Mouse (Mus musculus) MEL (cell line): ENCODE data around the gene Atf5. TPM values are rescaled to one million over a fixed set of nuclear protein-coding genes. Genes with fewer than 3 reads are reported as not detected.

Experiments used
- DNase-seq: peaks from one replicate; pipeline ENCODE4 v3.0.0; 2011; ENCODE audit warnings: low read depth, low spot score
- H3K27ac ChIP-seq: 2 replicates; pipeline ENCODE4 v1.5.1; 2012; ENCODE audit warnings: low read depth, mild to moderate bottlenecking, control low read depth, low read length, moderate library complexity; ENCODE audit not compliant: control insufficient read depth
- H3K27me3 ChIP-seq, 2 experiments: fragments of 150-350 bp in 1 of 2; sonication (generic) in 1 of 2; 2 replicates each; pipeline ENCODE4 v1.6.1; 2012; ENCODE audit warnings: low read length in 2 of 2, mild to moderate bottlenecking in 2 of 2, improper control_type of control experiment in 1 of 2, moderate library complexity in 1 of 2; ENCODE audit not compliant: insufficient read depth in 2 of 2, control insufficient read depth in 1 of 2
- H3K36me3 ChIP-seq, 2 experiments: 2 replicates each; pipeline ENCODE4 v1.6.1; 2012 to 2014; ENCODE audit warnings: low read length in 2 of 2, improper control_type of control experiment in 1 of 2, inconsistent platforms in 1 of 2, mild to moderate bottlenecking in 1 of 2; ENCODE audit not compliant: insufficient read depth in 2 of 2, control insufficient read depth in 1 of 2
- H3K4me1 ChIP-seq, 2 experiments: fragments of 150-350 bp in 1 of 2; sonication (generic) in 1 of 2; 2 replicates each; pipeline ENCODE4 v1.6.1; 2012; ENCODE audit warnings: low read length in 2 of 2, improper control_type of control experiment in 1 of 2, mild to moderate bottlenecking in 1 of 2; ENCODE audit not compliant: insufficient read depth in 2 of 2, control insufficient read depth in 1 of 2
- H3K4me3 ChIP-seq, 2 experiments: fragments of 150-350 bp in 1 of 2; sonication (generic) in 1 of 2; 2 replicates each; pipeline ENCODE4 v1.5.1; 2012; ENCODE audit warnings: low read depth in 2 of 2, low read length in 2 of 2, mild to moderate bottlenecking in 2 of 2, moderate library complexity in 2 of 2, control low read depth in 1 of 2, improper control_type of control experiment in 1 of 2; ENCODE audit not compliant: control insufficient read depth in 1 of 2, insufficient read depth in 1 of 2
- H3K79me2 ChIP-seq: 2 replicates; pipeline ENCODE4 v1.6.1; 2012; ENCODE audit warnings: mild to moderate bottlenecking, low read length, moderate library complexity; ENCODE audit not compliant: control insufficient read depth, poor library complexity, insufficient read depth
- H3K9ac ChIP-seq: 2 replicates; pipeline ENCODE4 v1.6.1; 2012; ENCODE audit warnings: low read depth, mild to moderate bottlenecking, control low read depth, low read length, moderate library complexity; ENCODE audit not compliant: control insufficient read depth, poor library complexity, severe bottlenecking
- H3K9me3 ChIP-seq: fragments of 150-350 bp; sonication (generic); replicated peaks from 2 replicates; pipeline ENCODE4 v1.6.1; 2012; ENCODE audit warnings: mild to moderate bottlenecking, low read length, improper control_type of control experiment, moderate library complexity; ENCODE audit not compliant: insufficient read depth
- CHD1 ChIP-seq: IDR thresholded peaks from 2 replicates; pipeline ENCODE4 v1.6.1; 2012; ENCODE audit warnings: low read depth, mild to moderate bottlenecking, inconsistent platforms, low read length, improper control_type of control experiment
- CHD2 ChIP-seq: IDR thresholded peaks from 2 replicates; pipeline ENCODE4 v1.6.1; 2011; ENCODE audit warnings: low read length, improper control_type of control experiment
- ELF1 ChIP-seq: IDR thresholded peaks from 2 replicates; pipeline ENCODE4 v1.6.1; 2014; ENCODE audit warnings: low read depth, mild to moderate bottlenecking, inconsistent platforms, low read length, improper control_type of control experiment, moderate library complexity
- GABPA ChIP-seq: IDR thresholded peaks from 2 replicates; pipeline ENCODE4 v1.6.1; 2012; ENCODE audit warnings: low read depth, mild to moderate bottlenecking, inconsistent platforms, low read length, improper control_type of control experiment, moderate library complexity
- HCFC1 ChIP-seq: IDR thresholded peaks from 2 replicates; pipeline ENCODE4 v1.6.1; 2012; ENCODE audit warnings: low read depth, mild to moderate bottlenecking, inconsistent platforms, low read length, improper control_type of control experiment, moderate library complexity
- JUND ChIP-seq: IDR thresholded peaks from 2 replicates; pipeline ENCODE4 v1.6.1; 2011; ENCODE audit warnings: low read depth, mild to moderate bottlenecking, improper control_type of control experiment, low read length
- KAT2A ChIP-seq: conservative IDR thresholded peaks from 2 replicates; pipeline ENCODE4 v1.6.1; 2012; ENCODE audit warnings: low read depth, low read length, improper control_type of control experiment, inconsistent platforms
- MAZ ChIP-seq: IDR thresholded peaks from 2 replicates; pipeline ENCODE4 v1.6.1; 2012; ENCODE audit warnings: low read depth, mild to moderate bottlenecking, inconsistent platforms, low read length, improper control_type of control experiment
- MEF2A ChIP-seq: IDR thresholded peaks from 2 replicates; pipeline ENCODE4 v1.6.1; 2014; ENCODE audit warnings: low read depth, mild to moderate bottlenecking, inconsistent platforms, low read length, improper control_type of control experiment; ENCODE audit not compliant: poor library complexity, insufficient replicate concordance, severe bottlenecking; ENCODE audit errors: extremely low read depth
- MYB ChIP-seq: IDR thresholded peaks from 2 replicates; pipeline ENCODE4 v1.6.1; 2011; ENCODE audit warnings: mild to moderate bottlenecking, low read depth, low read length, improper control_type of control experiment
- MYC ChIP-seq: IDR thresholded peaks from 2 replicates; pipeline ENCODE4 v1.6.1; 2011; ENCODE audit warnings: low read depth, mild to moderate bottlenecking, low read length, improper control_type of control experiment, moderate library complexity
- NELFE ChIP-seq: IDR thresholded peaks from 2 replicates; pipeline ENCODE4 v1.6.1; 2011; ENCODE audit warnings: low read depth, low read length, improper control_type of control experiment
- POLR2A ChIP-seq, 2 experiments: IDR thresholded peaks; 2 replicates each; pipeline ENCODE4 v1.6.1; 2011 to 2012; ENCODE audit warnings: low read length in 2 of 2, mild to moderate bottlenecking in 2 of 2, control low read depth in 1 of 2, improper control_type of control experiment in 1 of 2, low read depth in 1 of 2, moderate library complexity in 1 of 2; ENCODE audit not compliant: control insufficient read depth in 1 of 2, insufficient read depth in 1 of 2, poor library complexity in 1 of 2
- POLR2AphosphoS5 ChIP-seq: IDR thresholded peaks from 2 replicates; pipeline ENCODE4 v1.6.1; 2012; ENCODE audit warnings: low read depth, borderline replicate concordance, mild to moderate bottlenecking, inconsistent platforms, low read length, moderate library complexity, mixed read lengths
- TAL1 ChIP-seq: IDR thresholded peaks from 2 replicates; pipeline ENCODE4 v1.6.1; 2012; ENCODE audit warnings: mild to moderate bottlenecking, inconsistent platforms, low read length, moderate library complexity, mixed read lengths
- USF2 ChIP-seq, 2 experiments: IDR thresholded peaks; 2 replicates each; pipeline ENCODE4 v1.6.1; 2011 to 2012; ENCODE audit warnings: improper control_type of control experiment in 2 of 2, low read length in 2 of 2, borderline replicate concordance in 1 of 2, inconsistent platforms in 1 of 2, low read depth in 1 of 2, mild to moderate bottlenecking in 1 of 2; ENCODE audit not compliant: insufficient read depth in 1 of 2
- polyA plus RNA-seq, 2 experiments: library from polyadenylated mRNA; stranded (reverse) in 1 of 2; unstranded in 1 of 2; fragments of >175 nt in 1 of 2; fragments of >200 nt in 1 of 2; gene quantifications; 2 replicates each; pipeline versions ENCODE4 v1.2.1 to v1.2.4; 2012; ENCODE audit warnings: low replicate concordance in 2 of 2, low read depth in 1 of 2; ENCODE audit not compliant: insufficient read length in 2 of 2, insufficient read depth in 1 of 2, missing spikeins in 1 of 2
- total RNA-seq: library from RNA; depleted of rRNA; stranded (reverse); fragments of 300-350 nt; gene quantifications from 2 replicates; pipeline ENCODE4 v1.2.3, GENCODE M21; 2012

Atf5 gene
- total and polyA plus RNA-seq, 3 experiments, result 17.6 to 95.5 TPM; not detected in 1

GRCm38 (mm10) chr7:44839171-44839490 is 22.7 kb upstream of the Atf5 start:
- H3K9ac ChIP-seq, result no peak overlapping the region
- H3K79me2 ChIP-seq, result no peaks in the 10 kb centered on the region
- H3K4me1 ChIP-seq, result no peaks in the 10 kb centered on the region
- no peak overlapping the region for H3K27ac ChIP-seq
- TF ChIP-seq JUND, result no peak
- no peak for TF ChIP-seq USF2 (IDR thresholded peaks at IDR 0.05; ENCODE audit: borderline replicate concordance in 1 of 2, insufficient read depth in 1 of 2, low read depth in 1 of 2, low read length in 2 of 2)
- no peak for TF ChIP-seq GABPA
- TF ChIP-seq MAZ, result no peak
- 0 out of 4 replicates have a peak, but pooled peaks of 1 of the 2 experiments have one; percentile 11 for TF ChIP-seq POLR2A (IDR thresholded peaks at IDR 0.05; ENCODE audit: control insufficient read depth in 1 of 2, insufficient read depth in 1 of 2, low read depth in 1 of 2, low read length in 2 of 2, poor library complexity in 1 of 2)
- TF ChIP-seq MEF2A, result no peak
- H3K9me3 ChIP-seq, result no peaks in the 10 kb centered on the region
- no peak for DNase-seq
- no peak overlapping the region for H3K4me3 ChIP-seq
- no peaks in the 10 kb centered on the region; a peak in 1 of 4 replicates for H3K36me3 ChIP-seq
- no peaks in the 10 kb centered on the region for H3K27me3 ChIP-seq

- no peaks in the 10 kb centered on the region for H3K4me1 ChIP-seq
- no peak overlapping the region for H3K27ac ChIP-seq
- no peak overlapping the region for H3K9ac ChIP-seq
- H3K27me3 ChIP-seq, result no peaks in the 10 kb centered on the region
- no peaks in the 10 kb centered on the region for H3K79me2 ChIP-seq
- no peak for DNase-seq
- H3K9me3 ChIP-seq, result no peaks in the 10 kb centered on the region
- H3K4me3 ChIP-seq, result no peak overlapping the region
- no peak for TF ChIP-seq TAL1
- H3K36me3 ChIP-seq, result no peaks in the 10 kb centered on the region; a peak in 1 of 4 replicates
Measured at GRCm38 (mm10) chr7:44838073-44838472, 21.6 kb upstream of the Atf5 start.

- Histone ChIP-seq H3K4me1 (no peaks in the 10 kb centered on the region), H3K27ac (no peak overlapping the region), H3K4me3 (no peak overlapping the region), H3K27me3 (no peaks in the 10 kb centered on the region), H3K9me3 (no peaks in the 10 kb centered on the region), H3K9ac (no peak overlapping the region), H3K79me2 (no peaks in the 10 kb centered on the region), H3K36me3 (no peaks in the 10 kb centered on the region; a peak in 1 of 4 replicates)
- no peak for TF ChIP-seq CHD1
- TF ChIP-seq ELF1, result no peak
- no peak for TF ChIP-seq MEF2A
- TF ChIP-seq KAT2A, result no peak
- TF ChIP-seq CHD2, result no peak
- TF ChIP-seq MYC, result no peak
- TF ChIP-seq MYB, result no peak
- TF ChIP-seq POLR2AphosphoS5, result no peak
- no peak for TF ChIP-seq NELFE
- no peak for TF ChIP-seq HCFC1
- DNase-seq, result no peak
Measured at GRCm38 (mm10) chr7:44836423-44837053, 20.1 kb upstream of the Atf5 start.
